Mouse (Mus musculus): ENCODE results near the gene Frmd6. TPM values are rescaled to one million over a fixed set of nuclear protein-coding genes. Genes with fewer than 3 reads are reported as not detected.

The Frmd6 gene
- polyA plus RNA-seq, 1 experiment from 2014 or later: 25.7 TPM

DNA sequence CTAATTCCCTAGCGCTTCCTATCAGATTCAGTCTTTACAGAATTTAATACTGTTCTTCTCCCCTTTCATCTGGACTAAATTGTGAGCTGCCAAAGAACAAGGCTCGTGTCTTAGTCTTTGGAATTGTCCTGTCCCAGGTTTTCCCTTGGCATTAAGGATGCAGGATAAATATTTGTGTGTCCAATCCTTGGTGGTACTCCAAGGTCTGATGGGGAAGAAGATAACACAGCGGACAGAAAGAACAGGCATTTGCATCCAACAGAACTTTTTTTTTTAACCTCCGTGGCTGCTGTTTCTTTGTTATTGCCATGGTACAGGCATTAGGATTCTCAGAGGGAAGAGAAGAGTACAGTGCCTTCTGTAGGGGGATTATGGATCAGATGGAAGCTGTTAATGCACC lies 21.8 kb upstream of the Frmd6 start:
- no peak for ATAC-seq (replicated peaks; ENCODE audit: extremely low read depth, insufficient read depth, low FRiP score)
- peaks cover 27% of the 10 kb centered on the region for H3K4me1 ChIP-seq (ENCODE audit: control insufficient read depth, insufficient read depth, low read length)
- 70% methylated on average over 4 of the region's 4 CpGs for WGBS
- H3K27me3 ChIP-seq (ENCODE audit: control insufficient read depth, insufficient read depth, low read length): no peaks in the 10 kb centered on the region
- H3K36me3 ChIP-seq (ENCODE audit: control insufficient read depth, insufficient read depth): no peaks in the 10 kb centered on the region
- no peak overlapping the region for H3K4me2 ChIP-seq (ENCODE audit: low read depth, low read length)
- H3K27ac ChIP-seq (ENCODE audit: low read length): no peak overlapping the region
- no peaks in the 10 kb centered on the region for H3K9me3 ChIP-seq (replicated peaks; ENCODE audit: control insufficient read depth, low read length)
- H3K4me3 ChIP-seq (ENCODE audit: low read length): no peak overlapping the region
- no peak overlapping the region for H3K9ac ChIP-seq (ENCODE audit: low read length)

DNA sequence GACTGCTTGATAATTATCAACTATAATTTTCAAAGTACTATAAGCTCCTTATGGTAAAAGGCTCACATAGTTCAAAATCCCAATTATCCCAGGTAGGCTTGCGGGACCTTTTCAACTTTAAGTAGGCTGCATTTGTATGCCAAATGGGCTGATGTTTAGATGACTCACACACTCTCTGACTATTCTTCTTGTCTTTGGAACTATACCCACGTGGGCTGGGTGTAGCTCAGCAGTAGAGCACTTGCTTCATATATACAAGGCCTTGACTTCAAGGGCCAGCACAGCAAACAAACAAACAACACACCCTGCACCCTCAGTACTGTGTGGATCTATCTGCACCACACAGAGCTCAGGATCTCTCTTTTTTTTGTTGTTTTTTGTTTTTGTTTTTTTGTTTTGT lies 20.3 kb upstream of the Frmd6 start:
- Histone ChIP-seq H3K36me3 (ENCODE audit: control insufficient read depth, insufficient read depth) (no peaks in the 10 kb centered on the region), H3K27me3 (ENCODE audit: control insufficient read depth, insufficient read depth, low read length) (no peaks in the 10 kb centered on the region), H3K4me2 (ENCODE audit: low read depth, low read length) (no peak overlapping the region), H3K4me3 (ENCODE audit: low read length) (no peak overlapping the region), H3K9me3 (replicated peaks; ENCODE audit: control insufficient read depth, low read length) (no peaks in the 10 kb centered on the region), H3K27ac (ENCODE audit: low read length) (no peak overlapping the region), H3K4me1 (ENCODE audit: control insufficient read depth, insufficient read depth, low read length) (peaks cover 13% of the 10 kb centered on the region), H3K9ac (ENCODE audit: low read length) (no peak overlapping the region)
- 66% methylated on average over 2 of the region's 2 CpGs for WGBS
- ATAC-seq (replicated peaks; ENCODE audit: extremely low read depth, insufficient read depth, low FRiP score): no peak

- Histone ChIP-seq H3K27me3 (ENCODE audit: control insufficient read depth, insufficient read depth, low read length) (no peaks in the 10 kb centered on the region), H3K9ac (ENCODE audit: low read length) (no peak overlapping the region), H3K9me3 (replicated peaks; ENCODE audit: control insufficient read depth, low read length) (no peaks in the 10 kb centered on the region), H3K4me3 (ENCODE audit: low read length) (no peak overlapping the region), H3K4me2 (ENCODE audit: low read depth, low read length) (no peak overlapping the region), H3K4me1 (ENCODE audit: control insufficient read depth, insufficient read depth, low read length) (peaks cover 17% of the 10 kb centered on the region), H3K27ac (ENCODE audit: low read length) (no peak overlapping the region), H3K36me3 (ENCODE audit: control insufficient read depth, insufficient read depth) (no peaks in the 10 kb centered on the region)
- ATAC-seq (replicated peaks; ENCODE audit: extremely low read depth, insufficient read depth, low FRiP score): no peak
- WGBS: 36% methylated on average over 5 of the region's 5 CpGs
Measured at GRCm38 (mm10) chr12:70807543-70807942, 17.8 kb upstream of the Frmd6 start.

DNA sequence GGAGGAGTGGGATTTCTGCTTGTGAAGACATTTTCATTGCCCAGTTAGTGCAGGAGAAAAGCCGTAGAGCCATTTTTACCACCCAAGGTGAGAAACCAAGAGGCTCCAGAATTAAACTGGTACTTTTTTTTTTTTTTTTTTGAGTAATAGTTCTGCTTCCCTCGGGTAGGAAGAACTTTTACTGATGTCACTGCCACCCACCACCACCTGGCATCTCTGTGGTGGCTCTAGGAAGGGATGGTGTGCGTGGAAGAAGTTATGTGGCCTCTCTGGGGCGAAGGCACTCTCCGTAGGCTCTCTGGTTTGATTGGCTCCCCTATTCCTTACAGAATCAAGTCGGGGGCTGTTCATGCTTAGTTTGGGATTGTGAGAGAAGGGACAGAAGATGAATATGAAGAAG lies 17.3 kb upstream of the Frmd6 start:
- WGBS: 74% methylated on average over 6 of the region's 6 CpGs
- peaks cover 21% of the 10 kb centered on the region for H3K4me1 ChIP-seq (ENCODE audit: control insufficient read depth, insufficient read depth, low read length)
- H3K4me2 ChIP-seq (ENCODE audit: low read depth, low read length): no peak overlapping the region
- H3K4me3 ChIP-seq (ENCODE audit: low read length): no peak overlapping the region
- no peak overlapping the region for H3K9ac ChIP-seq (ENCODE audit: low read length)
- H3K27me3 ChIP-seq (ENCODE audit: control insufficient read depth, insufficient read depth, low read length): no peaks in the 10 kb centered on the region
- H3K36me3 ChIP-seq (ENCODE audit: control insufficient read depth, insufficient read depth): no peaks in the 10 kb centered on the region
- ATAC-seq (replicated peaks; ENCODE audit: extremely low read depth, insufficient read depth, low FRiP score): no peak
- no peaks in the 10 kb centered on the region for H3K9me3 ChIP-seq (replicated peaks; ENCODE audit: control insufficient read depth, low read length)
- H3K27ac ChIP-seq (ENCODE audit: low read length): no peak overlapping the region

GRCm38 (mm10) chr12:70809957-70810356 lies 15.4 kb upstream of the Frmd6 start:
- WGBS: 87% methylated on average over 2 of the region's 2 CpGs
- no peak for ATAC-seq (replicated peaks; ENCODE audit: extremely low read depth, insufficient read depth, low FRiP score)

DNA sequence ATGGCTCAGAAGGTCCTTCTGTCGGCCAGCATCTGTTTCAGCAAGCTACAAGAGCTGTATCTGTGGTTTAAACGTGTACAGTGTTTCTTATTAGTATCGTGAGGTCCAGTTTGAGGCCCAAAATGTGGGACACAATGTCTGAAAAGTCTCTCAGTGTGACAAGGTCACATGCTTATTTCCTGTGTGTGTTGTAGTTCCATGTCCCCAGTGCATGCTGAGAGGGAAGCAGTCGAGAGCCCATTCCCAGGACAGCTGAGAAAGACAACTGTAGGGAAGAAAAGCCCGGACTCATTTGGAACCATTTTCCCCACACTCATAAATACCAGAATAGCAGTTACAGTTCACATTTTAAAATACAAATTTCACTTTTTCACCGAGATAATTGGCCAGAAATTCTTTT lies 13.5 kb upstream of the Frmd6 start:
- ATAC-seq (replicated peaks; ENCODE audit: extremely low read depth, insufficient read depth, low FRiP score): no peak
- peak overlapping the region; percentile 82 for H3K27ac ChIP-seq (ENCODE audit: low read length)
- H3K4me3 ChIP-seq (ENCODE audit: low read length): no peak overlapping the region
- H3K4me2 ChIP-seq (ENCODE audit: low read depth, low read length): no peak overlapping the region
- H3K9ac ChIP-seq (ENCODE audit: low read length): no peak overlapping the region
- peaks cover 25% of the 10 kb centered on the region for H3K4me1 ChIP-seq (ENCODE audit: control insufficient read depth, insufficient read depth, low read length)
- WGBS: 46% methylated on average over 6 of the region's 6 CpGs
- no peaks in the 10 kb centered on the region for H3K36me3 ChIP-seq (ENCODE audit: control insufficient read depth, insufficient read depth)
- no peaks in the 10 kb centered on the region for H3K27me3 ChIP-seq (ENCODE audit: control insufficient read depth, insufficient read depth, low read length)
- H3K9me3 ChIP-seq (replicated peaks; ENCODE audit: control insufficient read depth, low read length): no peaks in the 10 kb centered on the region

More at GRCm38 (mm10) chr12:70809957-70810356, 15.4 kb upstream of the Frmd6 start:
- H3K4me2 ChIP-seq (ENCODE audit: low read depth, low read length): no peak overlapping the region
- peaks cover 25% of the 10 kb centered on the region for H3K4me1 ChIP-seq (ENCODE audit: control insufficient read depth, insufficient read depth, low read length)
- no peaks in the 10 kb centered on the region for H3K9me3 ChIP-seq (replicated peaks; ENCODE audit: control insufficient read depth, low read length)
- no peaks in the 10 kb centered on the region for H3K27me3 ChIP-seq (ENCODE audit: control insufficient read depth, insufficient read depth, low read length)
- H3K9ac ChIP-seq (ENCODE audit: low read length): no peak overlapping the region
- H3K4me3 ChIP-seq (ENCODE audit: low read length): no peak overlapping the region
- no peaks in the 10 kb centered on the region for H3K36me3 ChIP-seq (ENCODE audit: control insufficient read depth, insufficient read depth)
- H3K27ac ChIP-seq (ENCODE audit: low read length): no peak overlapping the region

DNA sequence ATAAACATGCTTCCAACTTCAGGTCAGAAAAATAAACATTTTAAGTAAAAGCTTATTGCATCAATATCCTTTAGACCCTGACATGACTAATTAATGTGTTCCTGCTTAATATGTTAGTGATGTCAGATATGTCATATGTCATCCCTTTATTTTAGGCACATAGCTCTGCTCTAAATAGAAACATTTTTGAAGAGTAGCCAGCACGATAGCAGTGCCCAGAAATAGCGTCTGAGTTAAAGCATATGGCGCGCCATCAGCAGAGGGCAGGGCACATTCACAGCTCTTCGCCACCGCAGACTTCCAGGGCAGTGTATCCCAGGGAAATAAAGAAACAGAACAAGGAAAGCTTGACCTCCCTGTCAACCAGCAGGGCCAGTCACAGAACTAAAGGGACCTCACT lies 13.1 kb upstream of the Frmd6 start:
- H3K27ac ChIP-seq (ENCODE audit: low read length): peak overlapping the region; percentile 95
- WGBS: 19% methylated on average over 6 of the region's 6 CpGs
- peak; percentile 94 for ATAC-seq (replicated peaks; ENCODE audit: extremely low read depth, insufficient read depth, low FRiP score)

GRCm38 (mm10) chr12:70812822-70813465 lies 12.4 kb upstream of the Frmd6 start:
- peaks cover 25% of the 10 kb centered on the region for H3K4me1 ChIP-seq (ENCODE audit: control insufficient read depth, insufficient read depth, low read length)
- no peaks in the 10 kb centered on the region for H3K9me3 ChIP-seq (replicated peaks; ENCODE audit: control insufficient read depth, low read length)
- H3K4me2 ChIP-seq (ENCODE audit: low read depth, low read length): peak overlapping the region; percentile 15; the same call in 1 of the 2 replicates
- H3K9ac ChIP-seq (ENCODE audit: low read length): peak overlapping the region; percentile 47
- peak overlapping the region; percentile 95 for H3K27ac ChIP-seq (ENCODE audit: low read length)
- no peaks in the 10 kb centered on the region for H3K27me3 ChIP-seq (ENCODE audit: control insufficient read depth, insufficient read depth, low read length)
- H3K36me3 ChIP-seq (ENCODE audit: control insufficient read depth, insufficient read depth): no peaks in the 10 kb centered on the region
- 0 out of 2 replicates have a peak, but pooled peaks have one; percentile 28 for ATAC-seq (replicated peaks; ENCODE audit: extremely low read depth, insufficient read depth, low FRiP score)
- no peak overlapping the region for H3K4me3 ChIP-seq (ENCODE audit: low read length)
- WGBS: 15% methylated on average over 3 of the region's 3 CpGs

More for the DNA sequence above, 13.1 kb upstream of the Frmd6 start:
- no peaks in the 10 kb centered on the region for H3K36me3 ChIP-seq (ENCODE audit: control insufficient read depth, insufficient read depth)
- peaks cover 25% of the 10 kb centered on the region for H3K4me1 ChIP-seq (ENCODE audit: control insufficient read depth, insufficient read depth, low read length)
- H3K27me3 ChIP-seq (ENCODE audit: control insufficient read depth, insufficient read depth, low read length): no peaks in the 10 kb centered on the region
- H3K4me2 ChIP-seq (ENCODE audit: low read depth, low read length): no peak overlapping the region
- H3K4me3 ChIP-seq (ENCODE audit: low read length): no peak overlapping the region
- no peaks in the 10 kb centered on the region for H3K9me3 ChIP-seq (replicated peaks; ENCODE audit: control insufficient read depth, low read length)
- H3K9ac ChIP-seq (ENCODE audit: low read length): no peak overlapping the region

GRCm38 (mm10) chr12:70816731-70817130 lies 8.6 kb upstream of the Frmd6 start:
- no peak overlapping the region for H3K9ac ChIP-seq (ENCODE audit: low read length)
- no peaks in the 10 kb centered on the region for H3K36me3 ChIP-seq (ENCODE audit: control insufficient read depth, insufficient read depth)
- H3K27ac ChIP-seq (ENCODE audit: low read length): no peak overlapping the region
- ATAC-seq (replicated peaks; ENCODE audit: extremely low read depth, insufficient read depth, low FRiP score): no peak
- H3K9me3 ChIP-seq (replicated peaks; ENCODE audit: control insufficient read depth, low read length): no peaks in the 10 kb centered on the region
- peaks cover 13% of the 10 kb centered on the region for H3K4me1 ChIP-seq (ENCODE audit: control insufficient read depth, insufficient read depth, low read length)
- H3K4me3 ChIP-seq (ENCODE audit: low read length): no peak overlapping the region
- H3K4me2 ChIP-seq (ENCODE audit: low read depth, low read length): no peak overlapping the region
- H3K27me3 ChIP-seq (ENCODE audit: control insufficient read depth, insufficient read depth, low read length): no peaks in the 10 kb centered on the region
- 86% methylated on average over 2 of the region's 2 CpGs for WGBS

Measured in heart, embryonic 16.5 days (tissue).